Mouse (Mus musculus): ENCODE results near the gene Osbp2. TPM values are rescaled to one million over a fixed set of nuclear protein-coding genes. Genes with fewer than 3 reads are reported as not detected.

The Osbp2 gene
- polyA plus RNA-seq, 1 experiment from 2014 or later = 8.8 TPM

DNA sequence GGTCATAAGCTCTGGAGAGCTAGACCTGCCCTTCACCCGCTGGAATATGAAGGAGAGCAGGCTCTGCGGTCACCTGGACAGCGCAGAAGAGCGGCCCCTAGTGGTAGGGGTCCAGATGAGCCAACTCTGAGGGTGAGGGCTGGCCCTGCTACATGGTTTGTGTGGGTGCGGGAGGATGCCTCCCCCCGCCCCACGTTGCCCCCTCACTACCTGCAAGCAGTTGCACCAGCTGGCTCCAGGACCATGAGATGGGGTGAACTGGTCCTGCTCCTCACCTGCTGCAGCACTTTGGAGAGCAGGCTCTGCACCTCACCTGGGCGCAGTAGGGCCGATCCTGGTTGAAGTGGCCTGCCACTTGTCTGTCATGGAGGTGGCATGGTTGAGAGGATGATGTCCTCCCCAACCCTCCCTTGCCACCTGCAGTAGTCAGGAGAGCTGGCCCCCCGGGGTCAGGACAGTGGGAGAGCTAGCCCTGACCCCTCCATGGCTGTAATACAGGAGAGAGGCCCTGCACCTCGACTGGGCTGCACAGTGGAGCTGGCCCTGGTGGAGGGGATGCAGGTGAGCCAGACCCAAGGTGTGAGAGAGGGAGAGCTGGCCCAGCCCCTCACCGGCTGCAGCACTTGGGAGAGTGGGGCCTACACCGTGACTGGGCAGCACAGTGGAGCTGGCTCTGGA is 29.1 kb downstream of the Osbp2 start:
- 50% methylated on average over 13 of the region's 13 CpGs for WGBS
- no peak for ATAC-seq (ENCODE audit: low FRiP score)
- Histone ChIP-seq H3K9me3 (replicated peaks) (no peaks in the 10 kb centered on the region), H3K27me3 (no peaks in the 10 kb centered on the region; the same call in 1 of the 2 replicates), H3K36me3 (no peaks in the 10 kb centered on the region), H3K4me1 (no peaks in the 10 kb centered on the region), H3K4me2 (replicated peaks) (peak overlapping the region; percentile 13; the same call in 1 of the 2 replicates), H3K9ac (no peak overlapping the region), H3K4me3 (no peak overlapping the region), H3K27ac (no peak overlapping the region)

DNA sequence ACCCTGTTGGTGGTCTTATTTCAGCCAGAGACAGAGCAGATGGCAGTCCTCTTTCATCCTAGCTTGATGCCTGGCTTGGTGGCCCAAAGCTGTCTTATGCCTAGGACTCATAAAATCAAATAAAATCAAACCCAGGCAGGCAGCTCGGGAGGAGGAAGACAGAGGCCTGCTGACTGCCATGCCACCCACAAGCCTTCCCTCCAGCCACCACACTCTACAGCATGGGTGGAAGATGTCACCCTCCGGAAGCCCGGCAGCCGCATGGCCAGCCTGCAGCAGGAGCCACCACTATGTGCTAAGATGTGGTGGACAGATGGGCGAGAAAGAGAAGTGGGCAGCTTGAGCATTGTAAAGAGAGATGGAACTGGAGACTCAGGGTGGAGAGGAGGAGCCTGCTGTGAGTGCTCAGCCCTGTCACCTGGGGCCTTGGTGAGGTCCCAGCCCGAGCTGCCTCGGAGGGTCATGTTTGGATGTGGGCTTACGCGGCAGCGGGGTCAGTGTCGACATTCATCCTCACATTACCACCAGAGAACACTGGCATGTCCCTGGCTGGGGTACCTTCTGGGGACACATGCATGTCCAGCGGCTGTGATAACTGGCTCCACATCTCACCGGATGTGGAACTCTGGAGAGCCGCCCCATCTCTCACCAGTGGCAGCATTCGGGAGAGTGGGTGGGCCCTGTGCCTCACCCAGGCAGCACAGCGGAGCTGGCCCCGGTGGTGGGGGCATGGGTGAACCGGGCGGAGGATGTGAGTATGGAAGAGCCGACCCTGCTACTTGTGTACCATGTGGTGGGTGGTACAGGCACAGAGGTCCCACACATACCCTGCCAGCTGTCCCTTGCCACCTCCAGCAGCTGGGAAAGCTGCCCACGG is 29.9 kb downstream of the Osbp2 start:
- Histone ChIP-seq H3K9me3 (replicated peaks) (no peaks in the 10 kb centered on the region), H3K36me3 (no peaks in the 10 kb centered on the region), H3K4me3 (no peak overlapping the region), H3K4me2 (replicated peaks) (peak overlapping the region; percentile 13; the same call in 1 of the 2 replicates), H3K9ac (no peak overlapping the region), H3K4me1 (no peaks in the 10 kb centered on the region), H3K27ac (no peak overlapping the region), H3K27me3 (no peaks in the 10 kb centered on the region; the same call in 1 of the 2 replicates)
- 34% methylated on average over 21 of the region's 21 CpGs for WGBS
- ATAC-seq (ENCODE audit: low FRiP score) = 0 out of 2 replicates have a peak, but pooled peaks have one; percentile 40

DNA sequence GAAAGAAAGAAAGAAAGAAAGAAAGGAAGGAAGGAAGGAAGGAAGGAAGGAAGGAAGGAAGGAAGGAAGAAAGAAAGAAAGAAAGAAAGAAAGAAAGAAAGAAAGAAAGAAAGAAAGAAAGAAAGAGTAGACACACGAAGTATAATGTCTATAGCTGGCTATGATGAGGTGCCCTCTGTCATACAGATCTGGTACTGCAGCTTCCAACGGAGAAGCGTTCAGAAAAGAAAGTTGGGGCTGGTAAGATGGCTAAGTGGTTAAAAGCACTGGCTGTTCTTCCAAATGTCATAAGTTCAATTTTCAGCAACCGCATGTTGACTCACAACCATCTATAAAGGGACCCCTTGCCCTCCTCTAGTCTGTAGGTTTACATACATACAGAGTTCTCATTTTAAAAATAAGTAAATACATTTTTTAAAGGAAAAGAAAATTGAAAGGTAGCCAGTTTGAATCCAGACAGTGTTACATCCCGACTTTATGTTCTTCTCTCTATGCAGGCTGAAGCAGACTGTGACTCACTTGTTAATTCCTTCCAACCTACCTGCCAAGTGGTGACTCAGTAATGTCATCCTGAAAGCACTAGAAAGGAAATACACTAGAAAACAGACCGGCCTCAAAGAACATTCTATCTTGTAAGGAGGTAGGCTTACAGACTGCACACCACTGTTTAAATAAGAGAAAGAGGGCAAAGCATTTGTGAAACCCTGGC is 31.4 kb downstream of the Osbp2 start:
- Histone ChIP-seq H3K9ac (no peak overlapping the region), H3K4me3 (no peak overlapping the region), H3K27ac (no peak overlapping the region), H3K4me1 (no peaks in the 10 kb centered on the region), H3K9me3 (replicated peaks) (0 out of 2 replicates have a peak, but pooled peaks cover 7% of the 10 kb centered on the region), H3K36me3 (no peaks in the 10 kb centered on the region), H3K27me3 (no peaks in the 10 kb centered on the region; the same call in 1 of the 2 replicates), H3K4me2 (replicated peaks) (no peak overlapping the region)
- 52% methylated on average over 6 of the region's 6 CpGs for WGBS
- ATAC-seq (ENCODE audit: low FRiP score) = no peak

DNA sequence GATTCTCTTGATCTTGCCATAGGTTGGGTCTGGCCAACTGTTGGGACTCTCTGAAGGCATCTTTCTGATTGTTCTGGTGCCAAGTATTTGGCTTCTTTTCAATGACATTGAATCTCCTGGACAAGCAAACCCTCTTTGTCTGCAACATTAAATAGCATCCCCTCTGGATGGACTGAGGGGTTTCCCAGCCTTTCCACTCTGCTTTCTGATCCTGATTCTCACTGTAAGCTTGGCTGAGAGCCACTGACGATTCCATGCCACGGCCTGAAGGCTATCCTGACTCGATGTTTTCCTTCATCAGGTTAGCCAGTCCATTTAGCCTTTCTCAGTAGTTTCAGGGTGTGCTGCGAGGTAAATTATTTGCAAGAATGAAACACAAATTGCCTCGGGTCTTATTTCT is 34.0 kb downstream of the Osbp2 start:
- H3K9ac ChIP-seq = no peak overlapping the region
- H3K27ac ChIP-seq = no peak overlapping the region
- H3K27me3 ChIP-seq = no peaks in the 10 kb centered on the region; the same call in 1 of the 2 replicates
- no peak overlapping the region for H3K4me3 ChIP-seq
- no peak overlapping the region for H3K4me2 ChIP-seq (replicated peaks)
- H3K36me3 ChIP-seq = no peaks in the 10 kb centered on the region
- 89% methylated on average over 5 of the region's 5 CpGs for WGBS
- 0 out of 2 replicates have a peak, but pooled peaks cover 7% of the 10 kb centered on the region for H3K9me3 ChIP-seq (replicated peaks)
- no peaks in the 10 kb centered on the region for H3K4me1 ChIP-seq
- no peak for ATAC-seq (ENCODE audit: low FRiP score)

DNA sequence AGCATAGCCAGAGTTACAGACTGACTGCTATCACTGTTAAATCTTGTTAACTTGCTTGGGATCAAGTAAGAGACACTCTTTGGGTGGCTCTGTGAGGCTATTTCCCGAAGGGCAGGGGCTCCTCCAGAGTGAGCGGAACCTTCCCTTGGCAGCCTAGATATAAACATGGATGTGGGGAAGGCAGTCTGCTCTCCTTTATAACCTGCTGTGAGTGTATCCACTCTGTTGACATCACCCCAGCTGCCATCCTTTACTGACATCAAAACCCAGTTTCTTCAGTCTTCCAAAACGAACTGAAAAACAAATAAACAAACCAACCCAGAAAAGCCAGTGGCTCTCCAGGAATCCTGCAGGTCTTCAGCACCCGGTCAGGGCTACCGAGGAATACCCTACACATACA is 39.6 kb downstream of the Osbp2 start:
- no peak for ATAC-seq (ENCODE audit: low FRiP score)

DNA sequence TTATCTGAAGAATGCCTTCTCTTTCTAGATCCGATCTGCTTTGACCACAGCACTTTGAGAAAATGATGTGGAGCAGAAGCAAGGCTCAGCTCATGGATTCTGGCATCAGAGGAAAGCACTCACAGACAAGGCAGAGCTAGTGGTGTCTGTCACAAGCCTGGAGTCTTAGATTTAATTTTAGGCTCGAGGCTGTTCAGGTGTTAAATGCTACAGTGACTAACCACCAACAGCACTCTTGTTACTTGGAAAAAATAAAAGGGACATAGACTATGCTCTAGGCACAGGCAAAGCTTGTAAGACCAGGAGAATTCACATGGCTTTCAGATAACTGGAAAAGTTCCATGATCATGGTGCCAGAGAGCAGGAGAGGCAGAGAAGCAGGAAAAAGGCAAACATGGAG is 40.3 kb downstream of the Osbp2 start:
- 68% methylated on average over 2 of the region's 2 CpGs for WGBS
- no peak overlapping the region for H3K4me3 ChIP-seq
- no peaks in the 10 kb centered on the region for H3K27me3 ChIP-seq
- no peak overlapping the region for H3K9ac ChIP-seq
- no peak overlapping the region for H3K4me2 ChIP-seq (replicated peaks)
- H3K9me3 ChIP-seq (replicated peaks) = 0 out of 2 replicates have a peak, but pooled peaks cover 7% of the 10 kb centered on the region
- no peaks in the 10 kb centered on the region for H3K4me1 ChIP-seq
- no peaks in the 10 kb centered on the region for H3K36me3 ChIP-seq
- H3K27ac ChIP-seq = no peak overlapping the region
- no peak for ATAC-seq (ENCODE audit: low FRiP score)

More for the DNA sequence above, 39.6 kb downstream of the Osbp2 start:
- H3K9me3 ChIP-seq (replicated peaks) = 0 out of 2 replicates have a peak, but pooled peaks cover 7% of the 10 kb centered on the region
- no peak overlapping the region for H3K9ac ChIP-seq
- no peaks in the 10 kb centered on the region for H3K36me3 ChIP-seq
- no peak overlapping the region for H3K27ac ChIP-seq
- H3K4me3 ChIP-seq = no peak overlapping the region
- no peaks in the 10 kb centered on the region for H3K4me1 ChIP-seq
- no peak overlapping the region for H3K4me2 ChIP-seq (replicated peaks)
- WGBS = 68% methylated on average over 5 of the region's 5 CpGs
- no peaks in the 10 kb centered on the region for H3K27me3 ChIP-seq

DNA sequence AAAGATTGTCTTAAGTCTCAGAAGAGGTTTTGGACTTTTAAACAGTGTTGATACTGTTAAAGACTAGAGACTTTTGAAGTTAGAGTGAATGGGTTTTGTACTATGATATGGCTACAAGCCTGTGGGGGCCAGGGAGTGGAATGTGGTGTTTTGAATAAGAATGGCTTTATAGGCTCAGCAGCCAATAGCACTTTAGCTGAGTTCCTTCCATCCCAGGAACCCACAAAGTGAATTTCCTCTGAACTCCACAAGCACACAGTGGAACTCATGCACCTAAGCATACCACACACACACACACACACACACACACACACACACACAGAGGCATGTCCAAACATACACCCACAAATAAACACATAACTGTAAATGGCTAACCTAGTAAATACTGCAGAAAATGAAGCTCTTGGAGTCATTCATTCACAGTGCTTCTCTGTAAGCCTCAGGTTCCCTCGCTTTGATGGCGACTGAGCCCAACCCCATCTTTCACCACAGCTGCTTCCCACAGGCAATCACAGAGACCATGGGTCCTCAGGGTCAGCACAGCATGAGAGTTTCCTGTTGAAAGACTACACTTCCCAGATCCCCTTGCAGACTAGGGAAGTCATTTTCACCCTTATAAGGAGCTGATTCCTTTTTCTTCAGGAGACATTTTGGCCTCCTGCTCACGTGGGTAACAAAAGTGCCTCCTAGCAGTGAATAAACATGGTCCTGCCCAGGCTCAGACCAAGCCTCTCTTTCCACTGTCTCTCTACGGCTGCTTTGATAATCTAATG is 45.5 kb downstream of the Osbp2 start:
- no peak overlapping the region for H3K9ac ChIP-seq
- no peak overlapping the region for H3K4me3 ChIP-seq
- no peaks in the 10 kb centered on the region for H3K27me3 ChIP-seq
- no peak for ATAC-seq (ENCODE audit: low FRiP score)
- H3K36me3 ChIP-seq = no peaks in the 10 kb centered on the region
- H3K4me2 ChIP-seq (replicated peaks) = no peak overlapping the region
- H3K9me3 ChIP-seq (replicated peaks) = no peaks in the 10 kb centered on the region
- WGBS = 30% methylated on average over 4 of the region's 4 CpGs
- no peak overlapping the region for H3K27ac ChIP-seq
- no peaks in the 10 kb centered on the region for H3K4me1 ChIP-seq

DNA sequence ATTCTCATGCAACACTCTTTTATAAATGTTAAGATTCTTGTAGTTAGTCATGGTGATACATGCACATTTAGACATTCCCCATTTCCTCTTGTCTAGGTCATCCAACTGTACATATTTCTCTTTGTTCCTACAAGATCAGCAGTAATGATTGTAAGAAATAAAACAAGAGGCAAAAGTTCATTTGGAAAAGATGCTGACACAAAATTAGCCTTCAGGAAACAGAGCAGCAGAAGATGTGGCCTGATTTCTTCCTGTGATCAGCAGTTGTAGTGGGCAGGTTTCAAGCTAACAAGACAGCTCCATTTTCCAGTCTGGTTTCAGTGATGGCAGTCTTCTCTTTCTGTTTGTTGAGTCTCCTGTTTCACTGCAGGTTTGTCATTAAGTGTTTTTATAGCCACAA is 47.8 kb downstream of the Osbp2 start:
- Histone ChIP-seq H3K27me3 (no peaks in the 10 kb centered on the region), H3K9me3 (replicated peaks) (no peaks in the 10 kb centered on the region), H3K9ac (no peak overlapping the region), H3K4me3 (no peak overlapping the region), H3K36me3 (no peaks in the 10 kb centered on the region), H3K4me1 (no peaks in the 10 kb centered on the region), H3K4me2 (replicated peaks) (no peak overlapping the region), H3K27ac (no peak overlapping the region)
- no peak for ATAC-seq (ENCODE audit: low FRiP score)

DNA sequence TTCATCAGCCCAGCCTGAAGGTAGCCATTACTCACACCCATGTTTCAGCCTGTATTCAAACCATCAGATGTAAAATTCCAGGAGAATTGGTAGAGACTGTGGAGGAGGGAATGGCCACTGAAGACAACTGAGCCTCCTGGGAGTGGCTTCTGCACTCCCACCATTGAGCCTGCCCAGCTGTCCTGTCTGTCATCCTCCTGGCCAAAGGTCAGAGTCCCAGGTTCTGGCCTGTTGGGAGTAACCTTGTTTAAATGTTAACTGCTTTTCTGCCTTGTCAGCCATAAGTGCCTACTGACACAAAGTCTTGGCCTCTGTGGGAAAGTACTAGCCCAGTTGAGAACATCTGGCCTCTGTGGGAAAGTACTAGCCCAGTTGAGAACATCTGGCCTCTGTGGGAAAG is 50.4 kb downstream of the Osbp2 start:
- Histone ChIP-seq H3K9ac (no peak overlapping the region), H3K27me3 (no peaks in the 10 kb centered on the region), H3K4me2 (replicated peaks) (no peak overlapping the region), H3K9me3 (replicated peaks) (no peaks in the 10 kb centered on the region), H3K4me3 (no peak overlapping the region), H3K27ac (no peak overlapping the region), H3K36me3 (no peaks in the 10 kb centered on the region), H3K4me1 (no peaks in the 10 kb centered on the region)
- no peak for ATAC-seq (ENCODE audit: low FRiP score)

DNA sequence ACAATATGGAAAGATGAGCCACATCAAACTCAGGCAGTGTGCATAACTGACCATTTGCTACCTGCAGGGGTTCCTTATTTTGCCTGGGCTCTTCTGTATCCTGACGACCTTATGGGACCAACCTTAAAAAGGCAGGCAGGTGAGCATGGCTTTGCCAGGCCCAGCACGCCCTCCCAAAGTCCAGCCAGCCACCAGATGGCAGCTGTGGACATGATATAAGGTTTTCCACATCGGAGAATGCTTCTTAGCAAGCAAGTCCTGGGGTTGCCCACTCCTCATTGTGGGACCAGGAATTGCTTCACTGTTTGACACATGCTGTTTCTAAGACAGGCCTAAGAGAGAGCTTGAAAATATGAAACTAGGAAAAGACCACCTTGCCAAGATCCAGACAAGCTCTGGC is 55.5 kb downstream of the Osbp2 start:
- ATAC-seq (ENCODE audit: low FRiP score) = no peak
- no peaks in the 10 kb centered on the region for H3K27me3 ChIP-seq
- H3K4me3 ChIP-seq = no peak overlapping the region
- no peaks in the 10 kb centered on the region for H3K36me3 ChIP-seq
- H3K4me2 ChIP-seq (replicated peaks) = no peak overlapping the region
- WGBS = 31% methylated on average over 3 of the region's 3 CpGs
- no peaks in the 10 kb centered on the region for H3K9me3 ChIP-seq (replicated peaks)
- peaks cover 4% of the 10 kb centered on the region; the same call in 1 of the 2 replicates for H3K4me1 ChIP-seq
- no peak overlapping the region for H3K27ac ChIP-seq
- H3K9ac ChIP-seq = no peak overlapping the region

DNA sequence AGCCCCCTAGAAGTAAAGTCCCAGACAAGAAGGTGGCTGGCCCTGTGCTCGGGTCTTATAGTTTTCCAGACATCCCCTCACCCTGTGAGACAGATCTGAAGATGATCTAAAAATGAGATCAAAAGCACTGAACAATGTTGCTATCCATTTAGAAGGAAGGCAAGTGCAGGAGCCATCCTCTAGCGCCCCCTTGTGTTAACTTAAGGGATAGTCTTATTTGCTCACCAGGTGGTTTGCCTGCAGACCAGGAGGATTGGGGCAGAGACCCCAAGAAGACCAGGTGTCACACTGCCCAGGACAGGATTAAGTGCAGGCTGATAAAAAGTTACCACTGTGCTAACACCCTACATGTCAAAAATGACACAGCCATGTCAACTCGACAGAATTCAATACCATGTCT is 58.3 kb downstream of the Osbp2 start:
- 28% methylated on average over 3 of the region's 3 CpGs for WGBS
- no peaks in the 10 kb centered on the region for H3K27me3 ChIP-seq
- H3K4me2 ChIP-seq (replicated peaks) = no peak overlapping the region
- ATAC-seq (ENCODE audit: low FRiP score) = no peak
- no peak overlapping the region for H3K4me3 ChIP-seq
- H3K9ac ChIP-seq = no peak overlapping the region
- H3K36me3 ChIP-seq = no peaks in the 10 kb centered on the region
- H3K4me1 ChIP-seq = peaks cover 4% of the 10 kb centered on the region; the same call in 1 of the 2 replicates
- H3K27ac ChIP-seq = no peak overlapping the region
- H3K9me3 ChIP-seq (replicated peaks) = no peaks in the 10 kb centered on the region
